Mouse (Mus musculus): ENCODE results near the gene Sipa1l1. TPM values are rescaled to one million over a fixed set of nuclear protein-coding genes. Genes with fewer than 3 reads are reported as not detected.

Sipa1l1 gene
- polyA plus RNA-seq, 1 experiment = 17.2 TPM

DNA sequence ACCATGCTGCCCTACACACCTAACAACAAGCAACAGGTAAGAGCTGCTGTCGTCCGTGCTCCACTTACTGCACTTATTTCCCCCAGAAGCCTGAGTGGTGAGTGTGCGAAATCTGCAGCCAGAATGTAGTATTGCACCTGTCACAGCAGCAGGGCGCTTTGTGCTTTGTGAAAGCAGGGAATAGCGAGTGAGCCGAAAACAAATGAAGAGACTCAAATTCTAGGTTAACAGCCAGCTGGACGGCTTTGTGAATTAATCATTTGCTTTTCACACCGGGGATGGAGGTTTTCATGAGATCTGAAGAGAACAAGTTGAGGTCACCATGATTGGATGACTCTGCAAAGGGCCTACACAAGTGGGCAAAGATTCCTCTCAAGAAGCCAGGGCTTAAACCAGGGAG lies 215.6 kb downstream of the Sipa1l1 start:
- Histone ChIP-seq H3K27ac (ENCODE audit: insufficient read depth, low read depth, low read length) (no peak overlapping the region), H3K4me1 (ENCODE audit: control insufficient read depth, insufficient read depth, low read length) (peaks cover 8% of the 10 kb centered on the region), H3K4me3 (ENCODE audit: insufficient read depth, low read length) (no peak overlapping the region)
- TF ChIP-seq CTCF (IDR thresholded peaks at IDR 0.05; ENCODE audit: low read depth, low read length) = no peak
- TF ChIP-seq POLR2A (IDR thresholded peaks at IDR 0.05; ENCODE audit: borderline replicate concordance, low read depth, low read length) = no peak

- peaks cover 8% of the 10 kb centered on the region for H3K4me1 ChIP-seq (ENCODE audit: control insufficient read depth, insufficient read depth, low read length)
- TF ChIP-seq POLR2A (IDR thresholded peaks at IDR 0.05; ENCODE audit: borderline replicate concordance, low read depth, low read length) (no peak), CTCF (IDR thresholded peaks at IDR 0.05; ENCODE audit: low read depth, low read length) (no peak)
- H3K4me3 ChIP-seq (ENCODE audit: insufficient read depth, low read length) = no peak overlapping the region
These were observed 217.9 kb downstream of the Sipa1l1 start for GRCm38 (mm10) chr12:82387042-82387441.

DNA sequence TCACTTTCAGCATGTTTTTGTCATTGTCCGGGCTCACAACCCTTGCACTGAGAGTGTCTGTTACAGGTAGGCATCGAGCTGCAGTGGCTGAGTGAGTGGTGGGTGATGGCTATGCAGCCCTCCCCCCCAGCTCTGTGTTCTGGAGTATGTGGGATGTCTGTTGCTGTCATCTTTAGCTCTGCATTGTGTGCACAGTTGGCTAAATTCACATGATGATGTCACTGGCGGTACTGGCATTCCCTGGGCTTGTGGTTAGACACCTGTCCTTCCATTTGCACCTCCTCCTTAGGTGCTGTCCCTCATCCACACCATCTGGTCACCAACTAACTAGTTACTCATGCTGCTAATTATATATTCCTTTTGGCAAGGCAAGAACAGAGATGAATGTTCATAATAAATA lies 218.5 kb downstream of the Sipa1l1 start:
- no peak for TF ChIP-seq POLR2A (IDR thresholded peaks at IDR 0.05; ENCODE audit: borderline replicate concordance, low read depth, low read length)
- no peak for TF ChIP-seq CTCF (IDR thresholded peaks at IDR 0.05; ENCODE audit: low read depth, low read length)
- H3K4me1 ChIP-seq (ENCODE audit: control insufficient read depth, insufficient read depth, low read length) = peaks cover 8% of the 10 kb centered on the region
- H3K27ac ChIP-seq (ENCODE audit: insufficient read depth, low read depth, low read length) = no peak overlapping the region
- no peak overlapping the region for H3K4me3 ChIP-seq (ENCODE audit: insufficient read depth, low read length)

More at GRCm38 (mm10) chr12:82387042-82387441, 217.9 kb downstream of the Sipa1l1 start:
- H3K27ac ChIP-seq (ENCODE audit: insufficient read depth, low read depth, low read length) = no peak overlapping the region

GRCm38 (mm10) chr12:82388144-82388543 lies 219.0 kb downstream of the Sipa1l1 start:
- Histone ChIP-seq H3K27ac (ENCODE audit: insufficient read depth, low read depth, low read length) (no peak overlapping the region), H3K4me3 (ENCODE audit: insufficient read depth, low read length) (no peak overlapping the region), H3K4me1 (ENCODE audit: control insufficient read depth, insufficient read depth, low read length) (peaks cover 9% of the 10 kb centered on the region)
- TF ChIP-seq CTCF (IDR thresholded peaks at IDR 0.05; ENCODE audit: low read depth, low read length) = no peak
- no peak for TF ChIP-seq POLR2A (IDR thresholded peaks at IDR 0.05; ENCODE audit: borderline replicate concordance, low read depth, low read length)

GRCm38 (mm10) chr12:82394118-82394861 lies 225.2 kb downstream of the Sipa1l1 start:
- H3K4me3 ChIP-seq (ENCODE audit: insufficient read depth, low read length) = no peak overlapping the region
- H3K27ac ChIP-seq (ENCODE audit: insufficient read depth, low read depth, low read length) = no peak overlapping the region
- peaks cover 14% of the 10 kb centered on the region for H3K4me1 ChIP-seq (ENCODE audit: control insufficient read depth, insufficient read depth, low read length)
- TF ChIP-seq POLR2A (IDR thresholded peaks at IDR 0.05; ENCODE audit: borderline replicate concordance, low read depth, low read length) = no peak
- no peak for TF ChIP-seq CTCF (IDR thresholded peaks at IDR 0.05; ENCODE audit: low read depth, low read length)

DNA sequence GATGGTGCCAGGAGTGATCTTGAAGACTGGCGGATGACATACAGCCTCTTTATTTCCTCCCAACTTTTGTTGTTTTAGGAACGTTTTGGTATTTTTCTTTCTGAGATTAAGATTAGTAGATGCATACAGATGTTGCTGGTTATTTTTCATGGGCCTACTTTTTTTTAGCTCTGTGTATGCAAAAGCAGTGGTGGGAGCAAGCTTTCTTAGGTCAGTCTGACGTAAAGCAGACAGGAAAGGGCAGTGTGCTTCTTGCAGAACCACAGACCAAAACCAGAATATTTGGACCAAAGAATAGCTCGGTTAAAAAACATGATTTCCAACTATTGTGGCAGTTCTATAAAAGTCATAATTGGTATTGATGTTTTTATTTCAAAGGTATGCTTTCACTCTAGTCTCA lies 226.1 kb downstream of the Sipa1l1 start:
- no peak overlapping the region for H3K4me3 ChIP-seq (ENCODE audit: insufficient read depth, low read length)
- TF ChIP-seq CTCF (IDR thresholded peaks at IDR 0.05; ENCODE audit: low read depth, low read length) = no peak
- TF ChIP-seq POLR2A (IDR thresholded peaks at IDR 0.05; ENCODE audit: borderline replicate concordance, low read depth, low read length) = no peak
- H3K4me1 ChIP-seq (ENCODE audit: control insufficient read depth, insufficient read depth, low read length) = peaks cover 14% of the 10 kb centered on the region
- H3K27ac ChIP-seq (ENCODE audit: insufficient read depth, low read depth, low read length) = no peak overlapping the region

- Histone ChIP-seq H3K4me1 (ENCODE audit: control insufficient read depth, insufficient read depth, low read length) (peaks cover 23% of the 10 kb centered on the region), H3K4me3 (ENCODE audit: insufficient read depth, low read length) (no peak overlapping the region), H3K27ac (ENCODE audit: insufficient read depth, low read depth, low read length) (no peak overlapping the region)
- TF ChIP-seq CTCF (IDR thresholded peaks at IDR 0.05; ENCODE audit: low read depth, low read length) (no peak), POLR2A (IDR thresholded peaks at IDR 0.05; ENCODE audit: borderline replicate concordance, low read depth, low read length) (no peak)
These were observed 228.1 kb downstream of the Sipa1l1 start for GRCm38 (mm10) chr12:82397193-82397592.

DNA sequence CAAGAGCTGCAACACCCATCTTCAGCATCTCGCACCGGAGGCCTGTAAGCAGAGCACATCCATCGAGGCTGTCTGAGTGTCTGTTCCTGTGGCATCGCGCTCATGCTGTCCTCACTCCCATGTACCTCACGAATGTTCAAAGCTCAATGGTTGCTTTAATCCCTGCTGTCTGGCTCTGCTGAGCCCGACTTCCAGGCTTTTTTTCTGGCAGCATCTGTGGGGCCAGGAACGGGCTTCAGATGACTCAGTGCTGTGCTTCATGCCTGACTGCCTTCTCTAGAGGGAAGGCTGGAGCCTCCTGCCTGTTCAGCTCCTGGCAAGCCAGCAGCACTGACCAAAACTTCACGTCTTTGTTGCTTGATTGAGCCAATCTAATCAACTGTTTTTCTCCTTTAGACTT lies 228.6 kb downstream of the Sipa1l1 start:
- TF ChIP-seq CTCF (IDR thresholded peaks at IDR 0.05; ENCODE audit: low read depth, low read length) (no peak), POLR2A (IDR thresholded peaks at IDR 0.05; ENCODE audit: borderline replicate concordance, low read depth, low read length) (no peak)
- Histone ChIP-seq H3K4me1 (ENCODE audit: control insufficient read depth, insufficient read depth, low read length) (peaks cover 23% of the 10 kb centered on the region), H3K4me3 (ENCODE audit: insufficient read depth, low read length) (no peak overlapping the region), H3K27ac (ENCODE audit: insufficient read depth, low read depth, low read length) (no peak overlapping the region)

- H3K27ac ChIP-seq (ENCODE audit: insufficient read depth, low read depth, low read length) = no peak overlapping the region
- TF ChIP-seq CTCF (IDR thresholded peaks at IDR 0.05; ENCODE audit: low read depth, low read length) = no peak
- no peak for TF ChIP-seq POLR2A (IDR thresholded peaks at IDR 0.05; ENCODE audit: borderline replicate concordance, low read depth, low read length)
- no peak overlapping the region for H3K4me3 ChIP-seq (ENCODE audit: insufficient read depth, low read length)
- peaks cover 14% of the 10 kb centered on the region for H3K4me1 ChIP-seq (ENCODE audit: control insufficient read depth, insufficient read depth, low read length)
These were observed 229.8 kb downstream of the Sipa1l1 start for GRCm38 (mm10) chr12:82398926-82399325.

GRCm38 (mm10) chr12:82399971-82400720 lies 231.0 kb downstream of the Sipa1l1 start:
- Histone ChIP-seq H3K4me1 (ENCODE audit: control insufficient read depth, insufficient read depth, low read length) (peaks cover 9% of the 10 kb centered on the region), H3K4me3 (ENCODE audit: insufficient read depth, low read length) (no peak overlapping the region), H3K27ac (ENCODE audit: insufficient read depth, low read depth, low read length) (no peak overlapping the region)
- TF ChIP-seq POLR2A (IDR thresholded peaks at IDR 0.05; ENCODE audit: borderline replicate concordance, low read depth, low read length) = no peak
- no peak for TF ChIP-seq CTCF (IDR thresholded peaks at IDR 0.05; ENCODE audit: low read depth, low read length)

All from bone marrow macrophage, adult 2 months (primary cell).